Mouse (Mus musculus): ENCODE measurements around the gene Kcnh2. TPM values are rescaled to one million over a fixed set of nuclear protein-coding genes. Genes with fewer than 3 reads are reported as not detected.

The Kcnh2 gene
- total RNA-seq, 2 experiments from 2014 or later = 28.6 to 32.8 TPM

GRCm38 (mm10) chr5:24353327-24353726 is 1.9 kb upstream of the Kcnh2 start:
- Histone ChIP-seq H3K4me3 (no peak overlapping the region), H3K27ac (no peak overlapping the region; the same call in 1 of the 2 replicates)
- no peak for DNase-seq (ENCODE audit: extremely low spot score in 1 of 2, low spot score in 2 of 2)
- intact Hi-C loops (cut with DNase I) = no loop called here
- no peak for TF ChIP-seq CTCF (IDR thresholded peaks at IDR 0.05)

GRCm38 (mm10) chr5:24352251-24352859 is 951 bp upstream of the Kcnh2 start:
- DNase-seq (ENCODE audit: extremely low spot score in 1 of 2, low spot score in 2 of 2) = peak in 1 of 2 experiments; percentile 33
- intact Hi-C loops (cut with DNase I) = no loop called here
- H3K4me3 ChIP-seq = peak overlapping the region; percentile 67
- peak overlapping the region; percentile 84 for H3K27ac ChIP-seq
- TF ChIP-seq CTCF (IDR thresholded peaks at IDR 0.05) = no peak

- Histone ChIP-seq H3K27ac (peak overlapping the region; percentile 84), H3K4me3 (peak overlapping the region; percentile 67)
- intact Hi-C loops (cut with DNase I) = no loop called here
- no peak for TF ChIP-seq CTCF (IDR thresholded peaks at IDR 0.05)
- DNase-seq (ENCODE audit: extremely low spot score in 1 of 2, low spot score in 2 of 2) = peak; percentile 90 to 92
These were observed 332 bp upstream of the Kcnh2 start for GRCm38 (mm10) chr5:24351701-24352171.

- no peak for TF ChIP-seq CTCF (IDR thresholded peaks at IDR 0.05)
- H3K4me3 ChIP-seq = peak overlapping the region; percentile 67
- DNase-seq (ENCODE audit: extremely low spot score in 1 of 2, low spot score in 2 of 2) = no peak
- intact Hi-C loops (cut with DNase I) = no loop called here
- H3K27ac ChIP-seq = no peak overlapping the region
These were observed 713 bp downstream of the Kcnh2 start for GRCm38 (mm10) chr5:24350531-24351250.

- no peak for DNase-seq (ENCODE audit: extremely low spot score in 1 of 2, low spot score in 2 of 2)
- no peak overlapping the region; the same call in 1 of the 2 replicates for H3K4me3 ChIP-seq
- H3K27ac ChIP-seq = no peak overlapping the region
- no peak for TF ChIP-seq CTCF (IDR thresholded peaks at IDR 0.05)
- intact Hi-C loops (cut with DNase I) = no loop called here
These were observed 1.3 kb downstream of the Kcnh2 start for GRCm38 (mm10) chr5:24350073-24350472.

GRCm38 (mm10) chr5:24348546-24348945 is 2.9 kb downstream of the Kcnh2 start:
- no peak overlapping the region for H3K27ac ChIP-seq
- TF ChIP-seq CTCF (IDR thresholded peaks at IDR 0.05) = no peak
- peak overlapping the region; percentile 53 for H3K4me3 ChIP-seq
- no peak for DNase-seq (ENCODE audit: extremely low spot score in 1 of 2, low spot score in 2 of 2)
- intact Hi-C loops (cut with DNase I) = no loop called here

GRCm38 (mm10) chr5:24348128-24348527 is 3.3 kb downstream of the Kcnh2 start:
- Histone ChIP-seq H3K27ac (no peak overlapping the region), H3K4me3 (peak overlapping the region; percentile 53)
- intact Hi-C loops (cut with DNase I) = no loop called here
- DNase-seq (ENCODE audit: extremely low spot score in 1 of 2, low spot score in 2 of 2) = peak; percentile 67 to 77
- no peak for TF ChIP-seq CTCF (IDR thresholded peaks at IDR 0.05)

GRCm38 (mm10) chr5:24347186-24347875 is 4.1 kb downstream of the Kcnh2 start:
- DNase-seq (ENCODE audit: extremely low spot score in 1 of 2, low spot score in 2 of 2) = no peak
- no peak for TF ChIP-seq CTCF (IDR thresholded peaks at IDR 0.05)
- intact Hi-C loops (cut with DNase I) = no loop called here
- no peak overlapping the region for H3K27ac ChIP-seq
- H3K4me3 ChIP-seq = no peak overlapping the region

GRCm38 (mm10) chr5:24346313-24346712 is 5.1 kb downstream of the Kcnh2 start:
- DNase-seq (ENCODE audit: extremely low spot score in 1 of 2, low spot score in 2 of 2) = no peak
- Histone ChIP-seq H3K4me3 (no peak overlapping the region), H3K27ac (no peak overlapping the region)
- intact Hi-C loops (cut with DNase I) = no loop called here
- no peak for TF ChIP-seq CTCF (IDR thresholded peaks at IDR 0.05)

GRCm38 (mm10) chr5:24344477-24345051 is 6.8 kb downstream of the Kcnh2 start:
- DNase-seq (ENCODE audit: extremely low spot score in 1 of 2, low spot score in 2 of 2) = no peak
- intact Hi-C loops (cut with DNase I) = no loop called here
- TF ChIP-seq CTCF (IDR thresholded peaks at IDR 0.05) = no peak
- no peak overlapping the region for H3K4me3 ChIP-seq
- H3K27ac ChIP-seq = no peak overlapping the region

- no peak for DNase-seq (ENCODE audit: extremely low spot score in 1 of 2, low spot score in 2 of 2)
- TF ChIP-seq CTCF (IDR thresholded peaks at IDR 0.05) = no peak
- Histone ChIP-seq H3K27ac (no peak overlapping the region), H3K4me3 (no peak overlapping the region)
- intact Hi-C loops (cut with DNase I) = no loop called here
These were observed 7.4 kb downstream of the Kcnh2 start for GRCm38 (mm10) chr5:24343977-24344436.

GRCm38 (mm10) chr5:24343379-24343778 is 8.0 kb downstream of the Kcnh2 start:
- intact Hi-C loops (cut with DNase I) = no loop called here
- DNase-seq (ENCODE audit: extremely low spot score in 1 of 2, low spot score in 2 of 2) = no peak
- Histone ChIP-seq H3K4me3 (no peak overlapping the region), H3K27ac (no peak overlapping the region)
- no peak for TF ChIP-seq CTCF (IDR thresholded peaks at IDR 0.05)

All from left cerebral cortex, adult 2 months (tissue).